7 mouse cellular contexts compared by ENCODE assay signal in the genomic region with DNA sequence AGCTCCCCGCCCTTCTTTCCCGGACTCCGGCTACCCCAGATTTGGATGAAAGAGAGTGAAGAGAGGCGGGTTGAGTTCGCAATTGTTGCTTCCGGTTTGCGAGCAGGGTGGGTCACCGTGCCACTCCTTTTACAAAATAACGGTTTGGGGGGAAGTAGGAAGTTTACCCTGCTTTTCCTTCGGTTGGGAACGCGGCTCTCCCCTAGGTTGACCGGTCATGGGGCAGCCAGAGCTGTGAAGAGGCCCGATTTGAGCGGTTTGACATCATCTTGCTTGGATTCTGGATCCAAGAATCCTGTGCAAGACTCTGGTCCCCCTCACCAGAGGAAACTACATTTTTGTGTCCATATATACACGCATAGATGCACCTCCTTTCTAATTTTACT. TPM values are rescaled to one million over a fixed set of nuclear protein-coding genes. Genes with fewer than 3 reads are reported as not detected.
DNase-seq lines count a peak whose midpoint lies in the region; ATAC-seq and TF ChIP-seq lines count a peak whose summit lies in the region.

No protein-coding gene starts in this region.

- H3K27ac ChIP-seq in lung, embryonic 15.5 days, result peak overlapping the region; percentile 81
- peak overlapping the region; percentile 67 for H3K27ac ChIP-seq in forebrain, embryonic 12.5 days
- peak overlapping the region; percentile 92 for H3K27ac ChIP-seq in limb, embryonic 10.5 days
- H3K27ac ChIP-seq in olfactory bulb, adult 2 months (ENCODE audit: insufficient read depth, low read depth, low read length), result peak overlapping the region; percentile 50

- peaks cover 25% of the 10 kb centered on the region for H3K4me1 ChIP-seq in lung, embryonic 15.5 days
- H3K4me1 ChIP-seq in forebrain, embryonic 12.5 days, result peaks cover 25% of the 10 kb centered on the region
- H3K4me1 ChIP-seq in limb, embryonic 10.5 days, result peaks cover 27% of the 10 kb centered on the region
- H3K4me1 ChIP-seq in olfactory bulb, adult 2 months (ENCODE audit: control insufficient read depth, insufficient read depth, low read length), result peaks cover 2% of the 10 kb centered on the region

- no peaks in the 10 kb centered on the region for H3K36me3 ChIP-seq in lung, embryonic 15.5 days
- no peaks in the 10 kb centered on the region for H3K36me3 ChIP-seq in forebrain, embryonic 12.5 days (replicated peaks)
- H3K36me3 ChIP-seq in limb, embryonic 10.5 days, result no peaks in the 10 kb centered on the region

- peak overlapping the region; percentile 44 for H3K9ac ChIP-seq in lung, embryonic 15.5 days
- peak overlapping the region; percentile 59 for H3K9ac ChIP-seq in forebrain, embryonic 12.5 days

- H3K4me3 ChIP-seq in lung, embryonic 15.5 days, result peak overlapping the region; percentile 89
- H3K4me3 ChIP-seq in forebrain, embryonic 12.5 days (replicated peaks), result peak overlapping the region; percentile 92
- peak overlapping the region; percentile 86 for H3K4me3 ChIP-seq in limb, embryonic 10.5 days
- H3K4me3 ChIP-seq in olfactory bulb, adult 2 months (ENCODE audit: insufficient read depth, low read depth, low read length), result peak overlapping the region; percentile 66

- under 1% methylated on average over 16 of the region's 16 CpGs for WGBS in lung, embryonic 15.5 days
- under 1% methylated on average over 16 of the region's 16 CpGs for WGBS in forebrain, embryonic 12.5 days
- under 1% methylated on average over 16 of the region's 16 CpGs for WGBS in limb, embryonic 10.5 days
- under 1% methylated on average over 16 of the region's 16 CpGs for WGBS in olfactory bulb, adult 2 months

- H3K9me3 ChIP-seq in lung, embryonic 15.5 days, result no peaks in the 10 kb centered on the region
- no peaks in the 10 kb centered on the region for H3K9me3 ChIP-seq in forebrain, embryonic 12.5 days
- H3K9me3 ChIP-seq in limb, embryonic 10.5 days (replicated peaks), result no peaks in the 10 kb centered on the region

- TF ChIP-seq POLR2A in olfactory bulb, adult 2 months (IDR thresholded peaks at IDR 0.05; ENCODE audit: insufficient read depth, low read depth, low read length), result no peak

- no peak for DNase-seq in lung, postnatal 4 days
- DNase-seq in limb, embryonic 10.5 days (ENCODE audit: low spot score), result no peak
- DNase-seq in adrenal gland, adult (ENCODE audit: inconsistent age in 2 of 2, low spot score in 1 of 2), result no peak
- no peak for DNase-seq in cerebellum, adult 8-10 months

- no peaks in the 10 kb centered on the region; the same call in 1 of the 2 replicates for H3K27me3 ChIP-seq in lung, embryonic 15.5 days
- H3K27me3 ChIP-seq in forebrain, embryonic 12.5 days, result no peaks in the 10 kb centered on the region
- H3K27me3 ChIP-seq in limb, embryonic 10.5 days (ENCODE audit: low read depth, poor library complexity, severe bottlenecking), result no peaks in the 10 kb centered on the region

- H3K4me2 ChIP-seq in lung, embryonic 15.5 days, result peak overlapping the region; percentile 87
- H3K4me2 ChIP-seq in forebrain, embryonic 12.5 days, result peak overlapping the region; percentile 80

- TF ChIP-seq CTCF in olfactory bulb, adult 2 months (IDR thresholded peaks at IDR 0.05; ENCODE audit: insufficient read depth, low read depth, low read length), result no peak

- peak; percentile 37 for ATAC-seq in lung, embryonic 15.5 days (ENCODE audit: borderline replicate concordance, extremely low read depth, low FRiP score, low TSS enrichment)
- ATAC-seq in forebrain, embryonic 12.5 days (ENCODE audit: low FRiP score), result peak; percentile 42

RNA-seq across cellular contexts. Expression of a gene that starts 0.4 kb away (rescaled TPM):
- 5.1 and 5.8 TPM in 2 replicates for polyA plus RNA-seq in lung, embryonic 15.5 days (2015; fragmentation: Nextera tagmentation; extraction: Ambion mirVana)
- polyA plus RNA-seq in forebrain, embryonic 12.5 days (2016; fragmentation: Nextera tagmentation; extraction: Ambion mirVana), result 11.0 and 12.2 TPM in 2 replicates
- polyA plus RNA-seq in limb, embryonic 10.5 days (2016; fragmentation: Nextera tagmentation; extraction: Ambion mirVana), result 4.2 and 5.6 TPM in 2 replicates
- polyA plus RNA-seq in olfactory bulb, adult 2 months (2012; ENCODE audit: insufficient read depth, insufficient read length, low replicate concordance, missing spikeins), result not detected in 2 replicates
